Mouse (Mus musculus): ENCODE measurements at regions not wholly inside any gene's neighbourhood (a gene's known extent, or its start where the extent isn't known, plus 50 kb on each side); places are given as distances from the start of the nearest gene placed in this dataset.

DNA sequence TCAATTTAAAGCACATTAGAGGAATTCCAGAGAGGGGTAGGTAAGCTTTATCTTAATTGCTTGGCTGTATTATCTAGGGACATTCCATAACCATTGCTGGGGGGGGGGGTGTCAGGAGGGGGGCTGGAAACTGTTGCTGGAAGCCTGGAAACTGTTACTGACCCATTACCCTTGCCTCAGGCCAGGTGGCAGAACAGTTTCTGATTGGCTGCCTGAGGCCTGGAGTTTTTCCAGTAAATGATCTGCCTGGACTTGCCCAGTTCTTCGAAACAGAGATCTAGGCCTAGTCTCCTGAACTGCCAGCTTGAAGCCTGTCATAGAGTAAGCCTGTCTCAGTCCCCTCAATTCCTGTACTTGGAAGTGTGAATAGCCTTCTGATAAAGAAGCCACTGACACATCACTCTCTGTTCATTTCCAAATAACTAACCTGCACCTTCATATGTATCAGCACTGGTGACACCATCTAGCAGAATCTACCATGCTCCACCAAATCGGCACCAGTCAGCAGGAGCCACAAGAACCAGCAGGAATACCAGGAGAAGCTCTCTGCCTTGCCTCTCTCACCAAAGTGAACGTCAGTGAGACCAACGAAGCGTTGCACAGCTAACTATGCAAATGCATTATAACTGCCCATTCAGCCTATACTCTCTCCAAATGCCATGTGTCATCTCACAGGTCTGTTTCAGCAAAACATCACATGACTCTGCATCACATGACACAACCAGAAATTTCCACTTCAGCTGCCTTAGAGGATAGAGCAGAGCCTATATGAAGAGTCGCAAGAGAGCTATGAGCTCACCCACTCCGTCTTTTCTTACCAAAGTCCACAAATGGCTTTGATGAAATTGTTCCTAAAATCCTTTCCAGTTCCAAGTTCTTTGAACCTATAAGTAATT lies 200.7 kb downstream of the Sp3 start:
- TF ChIP-seq CTCF (IDR thresholded peaks at IDR 0.05; ENCODE audit: control insufficient read depth, insufficient read depth, insufficient replicate concordance, low read depth, low read length): no peak
- TF ChIP-seq POLR2A (IDR thresholded peaks at IDR 0.05; ENCODE audit: control insufficient read depth, low read depth, low read length): no peak

All from testis, adult 2 months (tissue).